Mouse (Mus musculus) WW6 (cell line): ENCODE data around the gene Gm4969.
A peak's percentile ranks its signal among the peaks of the same experiment; 100 is the strongest.

Experiments
- DNase-seq: peaks from one replicate; pipeline ENCODE4 v3.0.0-alpha.2; 2013; ENCODE audit warnings: low read depth, low spot score

The Gm4969 gene

GRCm38 (mm10) chr7:19136673-19137334 is 18.6 kb upstream of the Gm4969 start:
- no peak for DNase-seq

- DNase-seq: no peak
Observed at GRCm38 (mm10) chr7:19136168-19136567, 18.0 kb upstream of the Gm4969 start.

- DNase-seq: peak; percentile 93
Observed at GRCm38 (mm10) chr7:19131324-19131848, 13.2 kb upstream of the Gm4969 start.

GRCm38 (mm10) chr7:19130657-19131056 is 12.5 kb upstream of the Gm4969 start:
- DNase-seq: no peak

GRCm38 (mm10) chr7:19129396-19129795 is 11.2 kb upstream of the Gm4969 start:
- no peak for DNase-seq

- DNase-seq: no peak
Observed at GRCm38 (mm10) chr7:19127744-19128143, 9.6 kb upstream of the Gm4969 start.

GRCm38 (mm10) chr7:19124713-19125112 is 6.5 kb upstream of the Gm4969 start:
- DNase-seq: no peak

GRCm38 (mm10) chr7:19121686-19122085 is 3.5 kb upstream of the Gm4969 start:
- no peak for DNase-seq

GRCm38 (mm10) chr7:19119631-19120429 is 1.7 kb upstream of the Gm4969 start, which contains the start of gene Fbxo46:
Gene Fbxo46, plus strand, starts transcription at chr7:19119859.
- peak; percentile 86 for DNase-seq

- DNase-seq: no peak
Observed at GRCm38 (mm10) chr7:19119083-19119482, 915 bp upstream of the Gm4969 start.

GRCm38 (mm10) chr7:19109565-19109964 is 8.6 kb downstream of the Gm4969 start:
- no peak for DNase-seq

- no peak for DNase-seq
Observed at GRCm38 (mm10) chr7:19107436-19107835, 10.7 kb downstream of the Gm4969 start.

GRCm38 (mm10) chr7:19104486-19104885 is 13.7 kb downstream of the Gm4969 start:
- no peak for DNase-seq

GRCm38 (mm10) chr7:19103741-19104140 is 14.4 kb downstream of the Gm4969 start:
- DNase-seq: no peak

GRCm38 (mm10) chr7:19100290-19100689 is 17.9 kb downstream of the Gm4969 start:
- no peak for DNase-seq

- DNase-seq: no peak
Observed at GRCm38 (mm10) chr7:19098811-19099210, 19.4 kb downstream of the Gm4969 start.

GRCm38 (mm10) chr7:19097863-19098262 is 20.3 kb downstream of the Gm4969 start:
- no peak for DNase-seq

- no peak for DNase-seq
Observed at GRCm38 (mm10) chr7:19097217-19097616, 21.0 kb downstream of the Gm4969 start.

- no peak for DNase-seq
Observed at GRCm38 (mm10) chr7:19096421-19096976, 21.7 kb downstream of the Gm4969 start.

GRCm38 (mm10) chr7:19095751-19096110 is 22.4 kb downstream of the Gm4969 start:
- DNase-seq: no peak

- DNase-seq: no peak
Observed at GRCm38 (mm10) chr7:19094826-19095750, 23.1 kb downstream of the Gm4969 start.
